Mouse (Mus musculus) G1E (cell line): ENCODE measurements at regions not wholly inside any gene's neighbourhood (a gene's known extent, or its start where the extent isn't known, plus 50 kb on each side); places are given as distances from the start of the nearest gene placed in this dataset.

Experiments
- ATAC-seq: 2 replicates; pipeline ENCODE4 v1.8.0; 2016; ENCODE audit warnings: mild to moderate bottlenecking; ENCODE audit not compliant: insufficient number of reproducible peaks, poor library complexity, low FRiP score, severe bottlenecking; ENCODE audit errors: extremely low read depth
- DNase-seq: peaks from one replicate; pipeline ENCODE4 v3.0.0; 2012; ENCODE audit warnings: low spot score
- H3K27me3 ChIP-seq: 2 replicates; pipeline ENCODE4 v1.6.1; 2012; ENCODE audit warnings: mild to moderate bottlenecking, low read length, inconsistent platforms; ENCODE audit not compliant: insufficient read depth
- H3K36me3 ChIP-seq: replicated peaks from 2 replicates; pipeline ENCODE3; 2012; ENCODE audit warnings: mild to moderate bottlenecking, inconsistent platforms
- H3K4me1 ChIP-seq: 2 replicates; pipeline ENCODE4 v1.6.1; 2012; ENCODE audit warnings: low read depth, low read length, inconsistent platforms, mixed read lengths; ENCODE audit not compliant: insufficient read depth
- H3K4me3 ChIP-seq: 2 replicates; pipeline ENCODE4 v1.5.1; 2012; ENCODE audit warnings: low read depth, mild to moderate bottlenecking, inconsistent platforms, low read length, moderate library complexity, mixed read lengths
- H3K9me3 ChIP-seq: replicated peaks from 2 replicates; pipeline ENCODE4 v1.6.1; 2012; ENCODE audit warnings: inconsistent platforms
- CTCF ChIP-seq: IDR thresholded peaks from 2 replicates; pipeline ENCODE4 v1.5.1; 2012; ENCODE audit warnings: low read depth, low read length, inconsistent platforms, mixed read lengths
- GATA1 ChIP-seq: IDR thresholded peaks from 2 replicates; pipeline ENCODE4 v1.6.1; 2012; ENCODE audit warnings: borderline replicate concordance, low read length, inconsistent platforms, mixed read lengths
- GATA2 ChIP-seq: IDR thresholded peaks from 2 replicates; pipeline ENCODE4 v1.6.1; 2012; ENCODE audit warnings: low read depth, low read length, inconsistent platforms, borderline replicate concordance
- POLR2AphosphoS5 ChIP-seq: IDR thresholded peaks from 2 replicates; pipeline ENCODE4 v1.6.1; 2012; ENCODE audit warnings: low read depth, low read length, inconsistent platforms; ENCODE audit not compliant: insufficient replicate concordance
- TAL1 ChIP-seq: conservative IDR thresholded peaks from 2 replicates; pipeline ENCODE4 v1.6.1; 2012; ENCODE audit warnings: low read depth, low read length, inconsistent platforms, mixed read lengths

DNA sequence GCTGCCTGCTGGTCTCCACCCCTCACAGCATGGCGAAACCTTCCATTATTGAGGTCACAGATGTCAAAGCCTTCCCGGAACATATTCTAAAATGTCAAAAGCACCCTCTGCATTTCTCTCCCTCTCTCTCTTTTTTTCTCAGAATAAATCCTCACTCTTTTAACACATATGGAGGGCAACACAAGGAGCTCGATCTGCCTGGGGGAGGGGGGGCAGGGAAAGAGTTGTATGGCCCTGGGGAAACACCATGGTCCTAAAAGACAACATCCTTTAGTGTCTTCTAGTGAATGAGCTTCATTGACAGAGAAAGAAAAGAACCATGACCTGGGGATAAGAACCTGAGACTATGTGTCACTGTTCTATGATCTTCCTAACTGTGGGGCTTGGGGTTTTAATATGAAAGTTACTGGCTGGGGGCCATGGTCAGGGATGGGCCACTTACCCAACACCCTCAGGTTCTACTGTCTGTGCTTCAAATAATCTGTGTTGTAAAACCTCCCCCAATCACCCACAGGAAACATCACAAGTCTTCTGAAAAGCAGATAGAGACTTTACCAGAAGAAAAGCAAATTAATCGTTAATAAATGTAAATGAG lies 223.0 kb downstream of the Rnf144a start:
- H3K36me3 ChIP-seq: no peaks in the 10 kb centered on the region
- H3K27me3 ChIP-seq: no peaks in the 10 kb centered on the region
- no peaks in the 10 kb centered on the region for H3K4me1 ChIP-seq
- TF ChIP-seq POLR2AphosphoS5: no peak
- TF ChIP-seq GATA2: no peak
- no peak for TF ChIP-seq GATA1
- TF ChIP-seq CTCF: no peak
- TF ChIP-seq TAL1: no peak
- H3K4me3 ChIP-seq: no peak overlapping the region
- no peak for DNase-seq
- H3K9me3 ChIP-seq: peaks cover 35% of the 10 kb centered on the region
- no peak for ATAC-seq

DNA sequence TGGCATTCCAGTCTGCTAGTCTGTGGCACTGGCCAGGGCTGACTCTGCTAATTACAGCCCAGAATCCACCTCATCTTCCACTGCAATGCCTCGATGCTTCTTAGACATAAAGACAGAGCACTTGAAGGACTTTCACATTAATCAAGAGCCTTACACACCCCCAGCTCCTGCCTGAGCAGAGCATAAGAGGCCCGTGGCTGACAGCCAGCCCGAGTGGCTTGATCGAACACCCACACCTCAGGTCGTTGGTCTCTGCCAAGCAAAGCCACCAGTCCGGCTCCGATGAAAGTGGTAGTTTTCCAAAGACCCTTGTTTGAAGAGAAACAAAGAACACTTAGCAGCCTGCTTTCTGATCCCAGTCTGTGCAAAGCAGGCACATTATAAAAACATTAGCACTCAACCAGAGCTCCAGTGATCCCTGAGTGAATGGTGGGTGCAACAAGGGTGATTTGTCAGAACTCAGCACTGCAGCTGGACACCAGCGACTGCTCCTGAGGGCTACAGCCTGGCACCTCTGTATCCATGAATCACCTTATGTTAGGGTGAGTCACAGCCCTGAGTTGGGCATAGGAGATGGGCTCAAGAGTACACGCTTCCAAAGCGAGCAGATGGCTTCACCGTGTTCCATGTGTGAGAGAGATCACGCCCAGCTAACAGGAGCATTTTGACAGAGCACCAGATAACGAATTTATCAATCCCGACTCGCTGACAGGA lies 223.6 kb downstream of the Rnf144a start:
- no peaks in the 10 kb centered on the region for H3K27me3 ChIP-seq
- H3K4me1 ChIP-seq: no peaks in the 10 kb centered on the region
- no peak for TF ChIP-seq CTCF
- TF ChIP-seq GATA2: no peak
- no peak for TF ChIP-seq POLR2AphosphoS5
- no peak for TF ChIP-seq TAL1
- no peak for TF ChIP-seq GATA1
- no peaks in the 10 kb centered on the region for H3K36me3 ChIP-seq
- ATAC-seq (no peak), DNase-seq (no peak)
- H3K4me3 ChIP-seq: no peak overlapping the region
- H3K9me3 ChIP-seq: peaks cover 33% of the 10 kb centered on the region

DNA sequence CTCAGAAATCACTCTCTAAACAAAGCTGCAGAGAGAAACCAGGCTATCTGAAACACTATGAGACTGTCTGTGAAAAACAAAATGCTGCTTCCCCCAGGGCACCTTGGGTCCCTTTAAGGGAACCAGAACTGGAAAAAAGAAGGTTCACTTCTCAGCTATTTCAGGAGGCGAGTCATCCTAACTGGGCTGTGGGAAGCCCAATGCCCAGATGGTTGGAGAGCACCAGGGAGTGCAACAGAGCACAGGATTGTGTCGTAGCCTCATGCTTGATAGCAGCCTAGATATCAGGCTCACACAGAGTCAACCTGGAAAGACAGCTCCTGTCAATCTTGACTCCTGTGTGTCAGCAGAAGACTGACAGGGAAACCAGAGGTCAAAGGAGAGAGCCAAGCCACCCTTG lies 226.1 kb downstream of the Rnf144a start:
- ATAC-seq: no peak
- Histone ChIP-seq H3K4me3 (no peak overlapping the region), H3K9me3 (peaks cover 33% of the 10 kb centered on the region), H3K4me1 (no peaks in the 10 kb centered on the region), H3K36me3 (no peaks in the 10 kb centered on the region), H3K27me3 (no peaks in the 10 kb centered on the region)
- TF ChIP-seq GATA2: no peak
- TF ChIP-seq CTCF: no peak
- no peak for TF ChIP-seq GATA1
- no peak for TF ChIP-seq TAL1
- no peak for DNase-seq

DNA sequence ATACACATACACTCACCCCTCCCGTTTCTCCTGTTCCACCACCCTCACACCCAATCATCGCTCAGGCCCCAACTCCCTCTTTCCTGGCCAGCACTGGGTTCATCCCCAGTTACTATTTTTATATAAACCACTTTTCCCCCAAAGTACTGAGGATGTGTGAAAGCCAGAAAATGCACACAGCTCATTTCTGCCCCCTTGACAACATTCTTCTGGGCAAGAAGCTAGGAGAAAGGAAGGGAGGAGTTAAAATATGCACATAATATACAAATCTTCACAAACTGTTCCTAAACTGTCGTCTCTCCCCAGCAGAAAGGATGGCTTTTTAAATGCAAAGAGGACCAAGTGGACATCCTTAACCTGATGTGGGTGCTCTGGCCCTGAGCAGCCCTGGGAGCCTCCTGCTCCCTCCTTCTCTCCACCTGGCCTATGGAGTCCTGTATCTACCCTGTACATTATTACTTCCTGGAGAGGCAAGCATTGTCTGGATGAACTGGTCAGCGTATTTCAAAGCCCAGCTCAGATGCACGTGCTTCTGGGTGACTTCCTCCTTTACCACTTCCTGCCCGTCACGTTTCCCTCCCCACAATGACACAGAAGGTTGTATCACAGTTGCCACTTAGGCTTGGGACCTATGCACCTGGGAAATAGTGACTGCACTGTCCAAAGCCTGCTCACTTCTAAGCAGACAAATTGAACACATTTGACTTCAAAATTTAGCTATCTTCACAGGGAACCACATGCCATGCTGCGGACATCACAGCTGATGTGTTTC lies 227.8 kb downstream of the Rnf144a start:
- H3K36me3 ChIP-seq: no peaks in the 10 kb centered on the region
- no peak for ATAC-seq
- DNase-seq: no peak
- TF ChIP-seq CTCF: no peak
- TF ChIP-seq GATA1: no peak
- TF ChIP-seq TAL1: no peak
- no peak overlapping the region for H3K4me3 ChIP-seq
- H3K27me3 ChIP-seq: no peaks in the 10 kb centered on the region
- peaks cover 31% of the 10 kb centered on the region for H3K9me3 ChIP-seq
- H3K4me1 ChIP-seq: no peaks in the 10 kb centered on the region

DNA sequence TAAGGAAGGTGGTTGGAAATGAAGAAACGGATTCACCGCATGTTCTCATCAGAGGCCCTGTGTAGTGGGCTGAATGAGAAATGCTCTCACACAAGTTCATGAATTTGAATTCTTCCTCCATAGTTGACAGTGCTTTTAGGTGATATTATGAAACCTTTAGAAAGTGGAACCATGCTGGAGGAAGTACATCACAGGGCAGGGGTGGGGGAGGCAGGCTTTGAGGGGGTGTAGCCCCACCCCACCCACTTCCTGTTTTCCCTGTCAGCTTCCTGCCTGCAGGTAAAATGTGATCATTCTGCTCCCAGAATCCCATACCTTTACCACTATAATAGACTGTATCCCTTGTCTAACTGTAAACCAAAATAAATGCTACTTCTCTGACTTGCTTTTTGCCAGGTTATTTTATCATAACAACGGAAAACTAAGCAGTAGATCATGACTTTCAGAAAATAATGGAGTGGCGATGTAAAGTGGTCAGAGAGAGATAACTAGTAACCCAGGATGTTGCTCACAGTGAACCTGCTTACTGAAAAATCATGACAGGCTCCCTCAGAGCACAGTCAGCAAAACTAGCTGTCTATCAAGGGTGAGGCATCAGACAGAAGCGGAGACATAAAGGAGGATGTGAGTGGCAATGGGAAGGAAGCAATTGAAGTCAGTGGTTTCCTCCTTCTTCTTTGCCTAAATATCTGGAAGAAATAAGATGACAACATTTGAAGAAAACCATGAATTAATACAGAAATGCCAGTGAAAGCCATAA lies 230.2 kb downstream of the Rnf144a start:
- no peak for TF ChIP-seq POLR2AphosphoS5
- TF ChIP-seq TAL1: no peak
- TF ChIP-seq GATA1: no peak
- no peak for TF ChIP-seq GATA2
- TF ChIP-seq CTCF: no peak
- ATAC-seq (no peak), DNase-seq (no peak)
- Histone ChIP-seq H3K9me3 (peaks cover 21% of the 10 kb centered on the region), H3K27me3 (no peaks in the 10 kb centered on the region), H3K4me1 (no peaks in the 10 kb centered on the region), H3K36me3 (no peaks in the 10 kb centered on the region), H3K4me3 (no peak overlapping the region)

DNA sequence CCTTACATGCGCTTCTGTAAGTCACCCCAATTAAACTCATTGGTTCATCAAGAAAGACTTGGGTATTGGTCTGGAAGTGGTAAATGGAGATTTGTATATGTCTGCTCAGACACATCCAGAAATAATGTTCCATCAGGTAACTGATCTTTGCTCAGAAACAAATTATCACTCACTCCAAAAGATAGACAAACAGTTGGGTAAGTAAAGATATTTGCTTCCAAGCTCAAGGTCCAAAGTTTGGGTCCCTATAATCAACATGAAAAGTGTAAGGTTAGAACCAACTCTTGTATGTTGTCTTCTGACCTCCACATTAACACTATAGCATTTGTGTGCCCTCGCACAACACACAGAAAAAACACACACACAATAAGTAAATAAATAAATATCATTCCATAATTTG lies 232.0 kb downstream of the Rnf144a start:
- Histone ChIP-seq H3K27me3 (no peaks in the 10 kb centered on the region), H3K4me3 (no peak overlapping the region), H3K36me3 (no peaks in the 10 kb centered on the region), H3K4me1 (no peaks in the 10 kb centered on the region), H3K9me3 (peaks cover 18% of the 10 kb centered on the region)
- no peak for TF ChIP-seq GATA2
- TF ChIP-seq GATA1: no peak
- TF ChIP-seq TAL1: no peak
- no peak for TF ChIP-seq POLR2AphosphoS5
- TF ChIP-seq CTCF: no peak
- DNase-seq: no peak
- no peak for ATAC-seq
